Mouse (Mus musculus) heart, embryonic 14.5 days (tissue): ENCODE measurements at regions not wholly inside any gene's neighbourhood (a gene's known extent, or its start where the extent isn't known, plus 50 kb on each side); places are given as distances from the start of the nearest gene placed in this dataset.

Source experiments
- ATAC-seq: fragments of 200-750 bp; cut with Nextera tagmentation; 2 replicates; pipeline ENCODE4 v1.8.0; 2017; ENCODE audit warnings: low read depth, moderate TSS enrichment; ENCODE audit not compliant: insufficient number of reproducible peaks, insufficient read depth, low FRiP score
- H3K27ac ChIP-seq, 2 experiments: fragments of 200-500 bp in 1 of 2; fragments of 300-500 bp in 1 of 2; sonication (generic) in 1 of 2; replicated peaks in 1 of 2; 2 replicates each; pipeline ENCODE4 v1.5.1; 2012 to 2014; ENCODE audit warnings: low read depth in 2 of 2, low read length in 2 of 2, control low read depth in 1 of 2, mild to moderate bottlenecking in 1 of 2, mixed read lengths in 1 of 2; ENCODE audit not compliant: control insufficient read depth in 1 of 2, insufficient read depth in 1 of 2
- H3K27me3 ChIP-seq: fragments of 300-500 bp; sonication (generic); 2 replicates; pipeline ENCODE4 v1.6.1; 2014; ENCODE audit warnings: mild to moderate bottlenecking, low read length, control low read depth; ENCODE audit not compliant: control insufficient read depth, insufficient read depth
- H3K36me3 ChIP-seq: fragments of 300-500 bp; sonication (generic); 2 replicates; pipeline ENCODE4 v1.6.1; 2014; ENCODE audit warnings: mild to moderate bottlenecking, control low read depth, low read length, mixed read lengths; ENCODE audit not compliant: control insufficient read depth, insufficient read depth
- H3K4me1 ChIP-seq, 2 experiments: fragments of 200-500 bp in 1 of 2; fragments of 300-500 bp in 1 of 2; sonication (generic) in 1 of 2; 2 replicates each; pipeline ENCODE4 v1.6.1; 2012 to 2014; ENCODE audit warnings: low read length in 2 of 2, control low read depth in 1 of 2, mixed read lengths in 1 of 2; ENCODE audit not compliant: control insufficient read depth in 2 of 2, insufficient read depth in 2 of 2
- H3K4me2 ChIP-seq: fragments of 300-500 bp; sonication (generic); 2 replicates; pipeline ENCODE4 v1.6.1; 2014; ENCODE audit warnings: mild to moderate bottlenecking, low read length
- H3K4me3 ChIP-seq, 2 experiments: fragments of 200-500 bp in 1 of 2; fragments of 300-500 bp in 1 of 2; sonication (generic) in 1 of 2; 2 replicates each; pipeline ENCODE4 v1.5.1; 2012 to 2014; ENCODE audit warnings: low read length in 2 of 2, mild to moderate bottlenecking in 2 of 2, control low read depth in 1 of 2, low read depth in 1 of 2, moderate library complexity in 1 of 2; ENCODE audit not compliant: control insufficient read depth in 1 of 2, insufficient read depth in 1 of 2
- H3K9ac ChIP-seq: fragments of 300-500 bp; sonication (generic); 2 replicates; pipeline ENCODE4 v1.6.1; 2014; ENCODE audit warnings: mild to moderate bottlenecking, low read length
- H3K9me3 ChIP-seq: fragments of 300-500 bp; sonication (generic); 2 replicates; pipeline ENCODE4 v1.6.1; 2016; ENCODE audit warnings: low read length, control low read depth; ENCODE audit not compliant: control insufficient read depth
- WGBS: fragments of 180-500 bp; shearing (Covaris S2); extraction: QIAGEN DNeasy Blood & Tissue Kit; methylation state at CpG from one replicate; pipeline ENCODE4 v1.1.7; 2014; 5-methylcytosine and 5-hydroxymethylcytosine counted together

- no peak overlapping the region for H3K4me3 ChIP-seq
- WGBS = 72% methylated on average over 4 of the region's 4 CpGs
- H3K9me3 ChIP-seq = 0 out of 2 replicates have a peak, but pooled peaks cover 2% of the 10 kb centered on the region
- no peaks in the 10 kb centered on the region for H3K27me3 ChIP-seq
- H3K36me3 ChIP-seq = no peaks in the 10 kb centered on the region
- H3K4me1 ChIP-seq = peaks cover 0 to 3% of the 10 kb centered on the region in 2 experiments; a peak in 1 of 4 replicates
- no peak for ATAC-seq
- H3K27ac ChIP-seq = no peak overlapping the region
- no peak overlapping the region for H3K9ac ChIP-seq
- no peak overlapping the region for H3K4me2 ChIP-seq
These were observed 71.3 kb downstream of the Cdc7 start for GRCm38 (mm10) chr5:107035376-107035775.

- Histone ChIP-seq H3K36me3 (no peaks in the 10 kb centered on the region), H3K9me3 (0 out of 2 replicates have a peak, but pooled peaks cover 2% of the 10 kb centered on the region), H3K4me1 (peaks cover 0 to 3% of the 10 kb centered on the region in 2 experiments; a peak in 1 of 4 replicates), H3K4me2 (no peak overlapping the region), H3K27me3 (no peaks in the 10 kb centered on the region), H3K9ac (no peak overlapping the region), H3K4me3 (no peak overlapping the region), H3K27ac (no peak overlapping the region)
- WGBS = 66% methylated on average over 6 of the region's 6 CpGs
- no peak for ATAC-seq
These were observed 71.7 kb downstream of the Cdc7 start for GRCm38 (mm10) chr5:107035782-107036181.

GRCm38 (mm10) chr5:107036475-107036874 lies 72.4 kb downstream of the Cdc7 start:
- WGBS = 77% methylated on average over 6 of the region's 6 CpGs
- ATAC-seq = no peak
- Histone ChIP-seq H3K9me3 (0 out of 2 replicates have a peak, but pooled peaks cover 2% of the 10 kb centered on the region), H3K4me1 (peaks cover 0 to 3% of the 10 kb centered on the region in 2 experiments; a peak in 1 of 4 replicates), H3K4me3 (no peak overlapping the region), H3K27me3 (no peaks in the 10 kb centered on the region), H3K27ac (no peak overlapping the region), H3K9ac (no peak overlapping the region), H3K36me3 (no peaks in the 10 kb centered on the region), H3K4me2 (no peak overlapping the region)

GRCm38 (mm10) chr5:107037087-107037486 lies 73.0 kb downstream of the Cdc7 start:
- no peak for ATAC-seq
- Histone ChIP-seq H3K9me3 (0 out of 2 replicates have a peak, but pooled peaks cover 2% of the 10 kb centered on the region), H3K36me3 (no peaks in the 10 kb centered on the region), H3K9ac (no peak overlapping the region), H3K4me3 (no peak overlapping the region), H3K4me2 (no peak overlapping the region), H3K4me1 (peaks cover 0 to 3% of the 10 kb centered on the region in 2 experiments; a peak in 1 of 4 replicates), H3K27ac (no peak overlapping the region), H3K27me3 (no peaks in the 10 kb centered on the region)
- WGBS = 83% methylated on average over 6 of the region's 6 CpGs

- no peak for ATAC-seq
- Histone ChIP-seq H3K4me2 (no peak overlapping the region), H3K9ac (no peak overlapping the region), H3K4me1 (peaks cover 0 to 3% of the 10 kb centered on the region in 2 experiments; a peak in 1 of 4 replicates), H3K27me3 (no peaks in the 10 kb centered on the region), H3K4me3 (no peak overlapping the region), H3K27ac (no peak overlapping the region), H3K9me3 (0 out of 2 replicates have a peak, but pooled peaks cover 2% of the 10 kb centered on the region), H3K36me3 (no peaks in the 10 kb centered on the region)
- 95% methylated on average over 8 of the region's 8 CpGs for WGBS
These were observed 75.2 kb downstream of the Cdc7 start for GRCm38 (mm10) chr5:107039340-107039739.

- Histone ChIP-seq H3K4me3 (no peak overlapping the region), H3K9me3 (0 out of 2 replicates have a peak, but pooled peaks cover 2% of the 10 kb centered on the region), H3K27ac (no peak overlapping the region), H3K9ac (no peak overlapping the region), H3K4me2 (no peak overlapping the region), H3K4me1 (peaks cover under 1 to 4% of the 10 kb centered on the region in 2 experiments; a peak in 2 of 4 replicates), H3K27me3 (no peaks in the 10 kb centered on the region), H3K36me3 (no peaks in the 10 kb centered on the region)
- ATAC-seq = no peak
- 79% methylated on average over 6 of the region's 6 CpGs for WGBS
These were observed 75.8 kb downstream of the Cdc7 start for GRCm38 (mm10) chr5:107039956-107040355.

- Histone ChIP-seq H3K27me3 (no peaks in the 10 kb centered on the region), H3K4me1 (peaks cover 3 to 6% of the 10 kb centered on the region in 2 experiments; a peak in 2 of 4 replicates), H3K9ac (no peak overlapping the region), H3K4me2 (no peak overlapping the region), H3K4me3 (no peak overlapping the region), H3K9me3 (0 out of 2 replicates have a peak, but pooled peaks cover 2% of the 10 kb centered on the region), H3K27ac (no peak overlapping the region), H3K36me3 (no peaks in the 10 kb centered on the region)
- ATAC-seq = no peak
- WGBS = 84% methylated on average over 10 of the region's 10 CpGs
These were observed 76.4 kb downstream of the Cdc7 start for GRCm38 (mm10) chr5:107040489-107040888.

- 48% methylated on average over 10 of the region's 10 CpGs for WGBS
- no peaks in the 10 kb centered on the region for H3K27me3 ChIP-seq
- H3K9ac ChIP-seq = no peak overlapping the region
- no peak for ATAC-seq
- no peak overlapping the region for H3K4me2 ChIP-seq
- H3K27ac ChIP-seq = no peak overlapping the region
- peaks cover 26 to 46% of the 10 kb centered on the region in 2 experiments for H3K4me1 ChIP-seq
- no peaks in the 10 kb centered on the region for H3K36me3 ChIP-seq
- H3K4me3 ChIP-seq = no peak overlapping the region
- no peaks in the 10 kb centered on the region for H3K9me3 ChIP-seq
These were observed 81.0 kb downstream of the Cdc7 start for GRCm38 (mm10) chr5:107045163-107045562.
